Mouse (Mus musculus) midbrain, embryonic 15.5 days (tissue): ENCODE results near the gene Acbd7. TPM values are rescaled to one million over a fixed set of nuclear protein-coding genes. Genes with fewer than 3 reads are reported as not detected.
A peak's percentile ranks its signal among the peaks of the same experiment; 100 is the strongest.

Experiments used
- ATAC-seq: fragments of 200-750 bp; cut with Nextera tagmentation; replicated peaks from 2 replicates; pipeline ENCODE4 v1.8.0; 2017; ENCODE audit warnings: moderate TSS enrichment
- H3K27ac ChIP-seq: fragments of 300-500 bp; sonication (generic); 2 replicates; pipeline ENCODE4 v1.5.1; 2015; ENCODE audit warnings: mild to moderate bottlenecking, inconsistent platforms
- H3K27me3 ChIP-seq: fragments of 300-500 bp; sonication (generic); replicated peaks from 2 replicates; pipeline ENCODE4 v1.6.1; 2015; ENCODE audit warnings: inconsistent platforms
- H3K36me3 ChIP-seq: fragments of 300-500 bp; sonication (generic); replicated peaks from 2 replicates; pipeline ENCODE4 v1.6.1; 2015; ENCODE audit warnings: inconsistent platforms
- H3K4me1 ChIP-seq: fragments of 300-500 bp; sonication (generic); 2 replicates; pipeline ENCODE4 v1.6.1; 2015; ENCODE audit warnings: inconsistent platforms
- H3K4me2 ChIP-seq: fragments of 300-500 bp; sonication (generic); 2 replicates; pipeline ENCODE4 v1.6.1; 2015; ENCODE audit warnings: inconsistent platforms, mild to moderate bottlenecking, moderate library complexity
- H3K4me3 ChIP-seq: fragments of 300-500 bp; sonication (generic); 2 replicates; pipeline ENCODE4 v1.5.1; 2015; ENCODE audit warnings: mild to moderate bottlenecking, inconsistent platforms
- H3K9ac ChIP-seq: fragments of 300-500 bp; sonication (generic); 2 replicates; pipeline ENCODE4 v1.6.1; 2015; ENCODE audit warnings: mild to moderate bottlenecking, inconsistent platforms
- H3K9me3 ChIP-seq: fragments of 300-500 bp; sonication (generic); 2 replicates; pipeline ENCODE4 v1.6.1; 2016; ENCODE audit warnings: inconsistent platforms
- WGBS: fragments of 180-500 bp; shearing (Covaris S2); methylation state at CpG from one replicate; pipeline ENCODE4 v1.1.7; 2015; ENCODE audit warnings: mixed read lengths; 5-methylcytosine and 5-hydroxymethylcytosine counted together
- polyA plus RNA-seq: library from polyadenylated mRNA; unstranded; fragments of >200 nt; fragmentation: Nextera tagmentation; extraction: Ambion mirVana; gene quantifications from 2 replicates; pipeline ENCODE4 v1.2.1, GENCODE M21; 2015

Gene Acbd7
- polyA plus RNA-seq = 1.6 and 2.8 TPM in 2 replicates

DNA sequence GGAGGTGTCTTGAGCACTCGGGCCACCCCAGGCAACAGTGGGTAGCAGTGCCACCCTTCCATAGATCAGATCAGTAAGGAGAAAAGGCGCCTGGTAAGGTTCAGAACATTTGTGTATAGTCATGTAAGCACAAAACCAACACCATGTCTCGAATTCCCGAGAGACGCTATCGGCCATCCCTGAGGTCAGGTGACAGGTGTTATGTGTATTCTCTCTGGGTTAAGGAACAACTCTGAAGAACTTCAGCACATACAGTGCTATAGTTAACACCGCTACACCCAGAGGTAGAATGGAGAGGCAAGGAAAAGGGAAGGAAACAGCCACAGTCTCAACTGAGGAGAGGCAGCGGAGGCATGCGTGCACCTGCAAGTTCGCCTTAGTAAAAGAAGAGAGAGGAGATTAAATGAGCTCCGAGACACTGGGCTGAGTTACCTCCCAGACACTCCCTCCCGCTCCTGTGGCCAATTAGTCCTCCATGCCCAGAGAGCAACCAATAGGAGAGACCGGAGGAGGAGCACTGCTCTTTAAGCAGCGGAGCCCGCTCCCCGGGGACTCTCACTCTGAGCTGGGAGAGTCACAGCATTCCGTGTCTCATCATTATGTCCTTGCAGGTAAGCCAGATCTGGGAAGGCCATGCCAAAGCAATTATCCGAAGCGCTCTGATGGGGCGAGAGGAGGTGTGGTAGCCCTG is at the start of gene Acbd7:
Acbd7 (plus strand) TSS at position 558 of the 691 bp plus-strand sequence.
- Histone ChIP-seq H3K27ac (no peak within 1 kb of the TSS), H3K4me3 (peak within 1 kb of the TSS; percentile 32), H3K4me1 (peaks cover 21% of the 10 kb centered on the region), H3K27me3 (0 out of 2 replicates have a peak, but pooled peaks cover 6% of the 10 kb centered on the region), H3K9ac (peak within 1 kb of the TSS; percentile 32), H3K9me3 (no peaks in the 10 kb centered on the region), H3K36me3 (no peaks in the 10 kb centered on the region), H3K4me2 (peak within 1 kb of the TSS; percentile 61)
- WGBS = 5% methylated on average over 20 of the region's 20 CpGs
- peak; percentile 12; the same call in 1 of the 2 replicates for ATAC-seq

DNA sequence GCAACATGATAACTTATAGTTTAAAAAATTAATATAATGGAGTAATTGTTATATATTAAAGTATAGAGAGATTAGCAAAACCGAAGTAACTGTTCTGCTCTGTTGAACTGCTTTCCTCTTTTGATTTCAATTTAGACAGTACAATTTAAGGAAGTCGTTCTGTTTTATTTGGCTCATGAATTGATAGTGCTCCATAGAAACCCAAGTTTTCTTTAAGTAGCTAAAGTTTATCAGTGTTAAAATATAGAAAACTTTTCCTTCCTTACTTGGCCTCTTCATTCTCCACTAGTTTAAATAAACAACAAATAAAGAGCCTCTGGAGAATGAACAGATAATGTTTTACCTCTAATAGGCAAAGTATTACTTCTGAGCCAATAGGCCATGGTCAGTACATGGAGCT is 49.7 kb upstream of the Acbd7 start:
- Histone ChIP-seq H3K36me3 (no peaks in the 10 kb centered on the region), H3K4me1 (peaks cover 20% of the 10 kb centered on the region), H3K4me3 (no peak overlapping the region), H3K27ac (no peak overlapping the region), H3K9ac (no peak overlapping the region), H3K27me3 (no peaks in the 10 kb centered on the region), H3K4me2 (peak overlapping the region; percentile 67), H3K9me3 (no peaks in the 10 kb centered on the region)
- no peak for ATAC-seq
- WGBS = 85% methylated on average over 2 of the region's 2 CpGs

DNA sequence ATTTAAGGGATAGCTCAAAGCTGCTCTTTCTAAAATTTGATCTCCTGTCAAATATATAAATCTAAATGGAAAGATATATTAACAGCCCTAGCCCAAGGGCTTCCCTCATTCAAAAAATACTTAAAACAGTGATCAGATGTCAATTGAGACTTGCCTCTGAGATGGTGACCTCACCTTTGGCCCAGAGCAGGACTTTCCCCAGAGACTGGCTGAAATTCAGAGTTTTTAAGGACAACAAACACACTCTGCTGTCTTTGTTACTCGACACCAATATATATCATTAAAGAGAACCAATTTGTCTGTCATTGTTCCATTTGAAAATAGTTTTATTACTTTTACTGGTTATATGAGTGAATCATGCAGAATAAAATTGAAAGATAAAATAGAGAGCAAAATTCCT is 46.4 kb upstream of the Acbd7 start:
- Histone ChIP-seq H3K27ac (no peak overlapping the region), H3K27me3 (no peaks in the 10 kb centered on the region), H3K9me3 (no peaks in the 10 kb centered on the region), H3K4me3 (no peak overlapping the region), H3K4me1 (peaks cover 13% of the 10 kb centered on the region), H3K36me3 (no peaks in the 10 kb centered on the region), H3K9ac (no peak overlapping the region), H3K4me2 (no peak overlapping the region)
- WGBS = 90% methylated on average over 1 of the region's 1 CpGs
- ATAC-seq = no peak

DNA sequence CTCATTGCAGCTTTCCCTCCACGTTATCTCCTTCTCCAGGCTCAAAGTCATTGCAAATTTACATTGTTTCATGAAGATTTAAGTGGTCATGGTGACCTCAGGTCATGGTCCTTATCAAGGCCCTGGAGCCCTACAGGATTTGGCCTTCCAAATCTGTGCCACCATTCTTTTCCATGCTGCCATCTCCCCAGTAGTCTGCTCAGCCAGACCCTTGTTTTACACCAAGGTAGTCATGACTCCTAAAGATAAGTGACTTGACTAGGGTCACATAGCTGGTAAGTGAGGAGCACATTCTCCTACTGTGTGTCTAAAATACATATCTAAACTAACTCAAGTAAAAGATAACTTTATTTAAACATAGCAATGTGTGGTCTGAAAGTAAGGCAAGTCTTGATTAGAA is 43.8 kb upstream of the Acbd7 start:
- Histone ChIP-seq H3K9ac (no peak overlapping the region), H3K4me1 (no peaks in the 10 kb centered on the region), H3K27ac (no peak overlapping the region), H3K9me3 (no peaks in the 10 kb centered on the region), H3K4me2 (no peak overlapping the region), H3K36me3 (no peaks in the 10 kb centered on the region), H3K27me3 (no peaks in the 10 kb centered on the region), H3K4me3 (no peak overlapping the region)
- ATAC-seq = no peak
- 88% methylated on average over 1 of the region's 1 CpGs for WGBS

DNA sequence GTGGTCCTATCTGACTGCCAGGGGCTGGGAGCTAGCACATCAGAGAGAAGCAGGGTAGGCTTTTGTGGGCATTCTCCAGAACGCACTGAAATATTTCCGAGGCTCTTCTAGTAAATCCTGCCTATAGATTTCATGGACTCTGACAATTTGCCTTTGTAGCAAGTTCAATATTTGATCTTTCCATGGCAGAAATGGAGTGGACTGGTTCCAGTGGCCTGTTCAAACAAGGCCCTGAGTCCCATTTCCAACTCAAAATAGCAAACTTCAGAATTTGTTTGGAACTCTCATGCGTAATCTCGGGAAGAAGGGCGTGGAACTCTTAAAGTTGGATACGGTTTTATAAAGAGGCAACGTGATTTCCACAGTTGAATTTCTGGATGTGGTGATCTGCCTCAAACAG is 40.1 kb upstream of the Acbd7 start:
- ATAC-seq = no peak
- H3K4me2 ChIP-seq = no peak overlapping the region
- WGBS = 89% methylated on average over 7 of the region's 7 CpGs
- no peak overlapping the region for H3K9ac ChIP-seq
- H3K4me1 ChIP-seq = no peaks in the 10 kb centered on the region
- H3K9me3 ChIP-seq = no peaks in the 10 kb centered on the region
- H3K36me3 ChIP-seq = no peaks in the 10 kb centered on the region
- no peak overlapping the region for H3K4me3 ChIP-seq
- H3K27ac ChIP-seq = no peak overlapping the region
- H3K27me3 ChIP-seq = no peaks in the 10 kb centered on the region

DNA sequence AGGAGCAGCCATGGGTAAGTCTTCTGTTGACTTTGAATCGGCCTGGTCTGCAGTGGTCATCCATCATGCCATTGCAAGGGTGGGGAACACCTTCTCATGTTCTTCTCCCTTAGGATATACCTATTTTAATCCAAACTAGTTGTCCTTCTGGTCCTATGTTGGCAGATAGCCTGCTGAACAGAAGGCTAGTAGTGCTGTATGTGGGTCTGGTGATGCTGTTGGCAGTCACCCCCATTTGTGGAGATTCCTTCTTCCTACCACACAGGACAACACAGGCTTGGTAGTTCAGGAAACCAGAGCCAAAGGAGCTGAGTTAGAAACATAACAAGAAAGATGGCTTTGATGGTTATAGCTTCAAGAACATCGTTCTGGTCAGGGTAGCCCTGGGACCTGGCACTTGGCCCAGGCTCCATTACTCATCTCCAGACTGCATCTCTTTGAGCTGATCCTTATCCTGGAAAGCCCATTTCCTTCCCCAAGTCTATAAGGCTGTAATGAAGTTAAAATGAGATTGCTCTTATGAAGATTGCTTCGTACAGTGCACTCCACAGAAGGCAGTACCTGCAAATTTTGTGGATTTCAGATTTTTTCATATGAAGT is 30.4 kb upstream of the Acbd7 start:
- Histone ChIP-seq H3K4me1 (no peaks in the 10 kb centered on the region), H3K27me3 (no peaks in the 10 kb centered on the region), H3K9me3 (no peaks in the 10 kb centered on the region), H3K27ac (no peak overlapping the region), H3K9ac (no peak overlapping the region), H3K4me2 (no peak overlapping the region), H3K4me3 (no peak overlapping the region), H3K36me3 (peaks cover 16% of the 10 kb centered on the region; the same call in 1 of the 2 replicates)
- 87% methylated on average over 3 of the region's 3 CpGs for WGBS
- no peak for ATAC-seq

DNA sequence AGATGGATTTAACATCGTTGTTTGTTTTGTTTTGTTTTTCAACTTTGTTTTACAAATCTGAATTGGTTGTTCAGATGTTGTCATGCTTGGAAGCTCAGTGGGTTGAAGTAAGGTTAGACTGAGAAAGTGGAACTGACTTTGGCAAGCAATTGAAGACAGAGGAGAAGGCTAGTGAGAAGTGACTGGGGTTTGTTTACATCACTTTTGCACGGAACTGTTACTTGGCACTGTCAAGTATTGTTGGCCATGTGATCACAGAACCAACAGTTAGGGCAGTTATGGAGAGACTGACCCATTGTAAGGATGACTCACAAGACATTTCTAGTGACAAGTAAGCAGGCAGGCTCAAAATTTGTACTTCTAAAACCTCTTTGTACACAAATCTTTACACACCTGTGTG is 12.8 kb upstream of the Acbd7 start:
- Histone ChIP-seq H3K27ac (no peak overlapping the region), H3K4me3 (no peak overlapping the region), H3K36me3 (peaks cover 45% of the 10 kb centered on the region), H3K4me1 (no peaks in the 10 kb centered on the region), H3K9me3 (no peaks in the 10 kb centered on the region), H3K9ac (no peak overlapping the region), H3K27me3 (no peaks in the 10 kb centered on the region), H3K4me2 (no peak overlapping the region)
- ATAC-seq = no peak
- WGBS = 91% methylated on average over 2 of the region's 2 CpGs

DNA sequence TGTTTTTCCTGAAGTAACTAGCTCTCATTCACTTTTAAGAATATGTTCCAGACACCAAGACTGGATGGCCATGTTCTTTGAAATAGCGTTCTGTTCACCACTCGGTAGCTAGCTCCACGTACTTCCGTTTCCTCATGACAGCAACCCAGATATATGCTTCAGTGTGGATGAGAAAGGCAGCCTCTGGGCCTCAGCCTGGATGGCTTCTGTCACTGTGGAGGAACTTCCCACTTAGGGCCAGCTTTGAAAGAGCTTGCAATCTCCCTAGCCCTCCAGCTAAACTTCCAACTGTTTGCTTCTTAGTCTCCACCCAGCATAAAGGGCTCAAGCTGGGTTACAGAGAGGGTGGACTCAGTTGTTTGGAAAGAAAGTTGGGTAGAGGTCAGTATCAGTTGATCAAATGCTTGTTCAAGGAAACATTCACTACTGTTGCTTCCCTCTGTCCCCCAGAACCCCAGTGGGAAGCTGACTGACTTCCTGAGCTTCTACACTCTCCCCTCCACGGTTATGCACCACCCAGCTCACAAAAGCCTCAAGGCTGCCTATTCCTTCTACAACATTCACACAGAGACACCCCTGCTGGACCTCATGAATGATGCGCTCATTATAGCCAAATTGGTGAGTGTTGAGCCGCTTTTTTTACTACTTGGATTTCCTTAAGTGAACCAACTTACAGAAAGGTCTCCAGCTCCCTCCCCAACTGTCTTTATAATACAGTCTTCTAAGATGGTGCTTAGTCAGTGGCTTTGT is 11.4 kb upstream of the Acbd7 start:
- peaks cover 46% of the 10 kb centered on the region for H3K36me3 ChIP-seq

DNA sequence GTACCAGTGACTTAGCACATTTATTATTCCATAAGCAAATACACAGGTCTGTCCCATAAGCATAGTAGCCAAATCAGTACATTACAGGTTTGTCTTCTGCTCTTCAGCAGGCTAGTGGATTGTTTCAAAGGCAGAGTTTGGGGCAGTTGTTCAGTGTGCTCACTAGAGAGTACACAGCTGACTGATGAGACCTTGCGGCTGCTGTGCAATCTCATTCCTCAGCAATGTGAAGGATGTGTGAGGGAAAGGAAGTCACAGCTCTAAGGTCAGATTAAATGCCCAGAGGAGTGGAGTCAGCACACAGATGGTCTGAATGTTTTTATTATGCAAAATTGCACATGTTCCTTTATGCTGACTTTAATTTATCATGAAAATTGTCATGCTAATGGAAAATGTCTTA is 9.4 kb upstream of the Acbd7 start:
- Histone ChIP-seq H3K9ac (no peak overlapping the region), H3K9me3 (no peaks in the 10 kb centered on the region), H3K4me2 (no peak overlapping the region), H3K4me1 (peaks cover 7% of the 10 kb centered on the region), H3K36me3 (peaks cover 42% of the 10 kb centered on the region), H3K27ac (no peak overlapping the region), H3K27me3 (no peaks in the 10 kb centered on the region), H3K4me3 (no peak overlapping the region)
- 97% methylated on average over 1 of the region's 1 CpGs for WGBS
- ATAC-seq = no peak

More for the DNA sequence above, 11.4 kb upstream of the Acbd7 start:
- Histone ChIP-seq H3K4me1 (no peaks in the 10 kb centered on the region), H3K9me3 (no peaks in the 10 kb centered on the region), H3K9ac (no peak overlapping the region), H3K4me2 (no peak overlapping the region), H3K27me3 (no peaks in the 10 kb centered on the region), H3K27ac (no peak overlapping the region), H3K4me3 (no peak overlapping the region)
- 90% methylated on average over 7 of the region's 7 CpGs for WGBS
- ATAC-seq = no peak

DNA sequence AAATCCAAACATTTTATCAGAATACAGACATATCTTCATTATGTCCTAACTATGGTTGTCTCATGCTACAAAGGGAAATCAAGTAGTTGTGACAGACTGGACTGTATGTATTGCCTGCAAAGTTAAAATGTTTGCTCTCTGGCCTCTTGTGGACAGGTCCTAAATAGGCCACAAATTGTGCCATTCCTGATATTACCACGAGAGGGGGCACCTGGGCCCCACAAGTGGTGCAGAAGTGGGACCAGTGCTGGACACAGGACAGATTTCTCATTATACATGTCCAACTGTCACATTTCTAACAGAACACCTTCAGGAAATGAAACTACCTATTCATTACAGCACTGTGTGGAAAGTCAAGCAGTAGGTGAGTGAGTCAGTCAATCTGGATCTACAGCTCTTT is 8.6 kb upstream of the Acbd7 start:
- Histone ChIP-seq H3K27ac (no peak overlapping the region), H3K9ac (no peak overlapping the region), H3K36me3 (peaks cover 37% of the 10 kb centered on the region), H3K4me3 (no peak overlapping the region), H3K9me3 (no peaks in the 10 kb centered on the region), H3K4me1 (peaks cover 11% of the 10 kb centered on the region), H3K4me2 (no peak overlapping the region), H3K27me3 (no peaks in the 10 kb centered on the region)
- ATAC-seq = no peak
- 44% methylated on average over 1 of the region's 1 CpGs for WGBS

DNA sequence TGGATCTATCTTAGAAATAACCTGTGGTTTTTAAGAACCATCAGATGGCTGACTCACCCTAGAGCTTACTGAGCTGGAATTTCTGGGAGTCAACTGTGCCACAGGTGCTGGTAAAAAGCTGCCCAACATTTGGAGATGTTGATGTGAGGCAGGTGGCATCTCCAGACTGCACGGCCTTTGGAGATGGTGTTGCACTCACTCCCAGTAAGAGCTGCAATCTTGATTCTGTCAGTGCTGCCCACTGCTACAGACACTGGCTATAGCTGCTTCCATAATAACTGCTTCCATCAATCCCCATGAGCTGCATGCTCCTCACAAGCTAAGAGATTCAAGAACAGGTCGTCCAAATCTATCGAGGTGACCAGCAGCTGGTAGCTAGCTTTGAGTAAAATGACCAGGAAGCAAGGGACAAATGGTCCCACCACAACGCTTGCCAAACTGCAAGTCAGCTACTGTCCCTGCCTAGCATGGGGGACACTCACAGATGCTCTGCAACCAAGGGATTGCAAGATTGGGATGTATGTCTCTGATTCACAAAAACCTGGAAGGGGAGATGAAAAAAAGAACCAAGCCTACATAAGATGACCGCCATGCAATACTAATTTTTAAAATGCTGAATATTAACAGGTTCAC is 4.8 kb upstream of the Acbd7 start:
- Histone ChIP-seq H3K27ac (peak overlapping the region; percentile 91), H3K9me3 (no peaks in the 10 kb centered on the region), H3K9ac (peak overlapping the region; percentile 72; the same call in 1 of the 2 replicates), H3K4me3 (peak overlapping the region; percentile 64), H3K4me1 (peaks cover 20% of the 10 kb centered on the region), H3K36me3 (peaks cover 8% of the 10 kb centered on the region), H3K4me2 (peak overlapping the region; percentile 56), H3K27me3 (no peaks in the 10 kb centered on the region)
- ATAC-seq = no peak
- 87% methylated on average over 5 of the region's 5 CpGs for WGBS

DNA sequence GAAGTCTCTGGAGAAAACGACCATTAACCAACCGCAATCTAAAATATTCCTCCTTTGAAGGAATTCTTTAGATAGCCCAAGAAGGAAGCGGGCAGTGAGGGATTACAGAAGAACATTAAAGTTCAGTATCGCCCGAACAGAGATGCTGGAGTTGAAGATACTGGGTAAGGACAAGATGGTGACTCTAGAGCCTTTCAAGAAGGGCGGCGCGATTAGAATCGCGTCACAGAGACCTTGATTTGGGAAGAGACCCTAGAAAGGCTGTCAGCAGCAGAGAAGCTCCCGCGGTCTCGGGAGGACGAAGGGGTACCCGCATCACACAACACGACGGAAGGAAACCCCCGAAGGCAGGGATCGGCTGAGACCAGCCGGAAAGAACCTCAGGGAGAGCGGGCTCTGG is 3.9 kb upstream of the Acbd7 start:
- 2% methylated on average over 21 of the region's 21 CpGs for WGBS
- peaks cover 7% of the 10 kb centered on the region; the same call in 1 of the 2 replicates for H3K36me3 ChIP-seq
- ATAC-seq = no peak
- H3K9me3 ChIP-seq = no peaks in the 10 kb centered on the region
- H3K4me3 ChIP-seq = peak overlapping the region; percentile 64
- peak overlapping the region; percentile 91 for H3K27ac ChIP-seq
- peak overlapping the region; percentile 72 for H3K9ac ChIP-seq
- H3K4me1 ChIP-seq = peaks cover 21% of the 10 kb centered on the region
- peak overlapping the region; percentile 56 for H3K4me2 ChIP-seq
- H3K27me3 ChIP-seq = no peaks in the 10 kb centered on the region
